Mouse (Mus musculus) kidney, adult 8-10 months (tissue): ENCODE measurements around the gene Btbd35f8.
"Not testable (repeated sequence)": the region's sequence is repeated elsewhere in the genome, so short reads cannot be mapped to it uniquely, and the experiment has no call there.

ENCODE experiments used
- DNase-seq, 2 experiments: peaks; one replicate each; pipeline ENCODE4 v3.0.0; 2022

Btbd35f8 gene

GRCm38 (mm10) chrX:34450224-34450623 is at the start of gene Btbd35f8:
Btbd35f8 (plus strand) TSS chrX:34450524.
- DNase-seq: not testable (repeated sequence)
